Mouse (Mus musculus) macrophage (primary cell): Measurements from ENCODE around the gene Pdlim3. TPM values are rescaled to one million over a fixed set of nuclear protein-coding genes. Genes with fewer than 3 reads are reported as not detected.
"Not testable (repeated sequence)": the region's sequence is repeated elsewhere in the genome, so short reads cannot be mapped to it uniquely, and the experiment has no call there.

ENCODE experiments used
- H3K27ac ChIP-seq: fragments of 350-480 bp; formaldehyde crosslinking; 2 replicates; pipeline ENCODE4 v1.9.0; 2021
- H3K36me3 ChIP-seq: fragments of 350-480 bp; formaldehyde crosslinking; 2 replicates; pipeline ENCODE4 v1.9.0; 2021; ENCODE audit errors: inconsistent target
- H3K4me3 ChIP-seq: fragments of 350-480 bp; formaldehyde crosslinking; 2 replicates; pipeline ENCODE4 v1.9.0; 2021; ENCODE audit errors: inconsistent target
- H3K79me2 ChIP-seq: fragments of 350-480 bp; formaldehyde crosslinking; 2 replicates; pipeline ENCODE4 v1.9.0; 2021; ENCODE audit errors: inconsistent target
- WGBS: methylation state at CpG from one replicate; pipeline ENCODE4 v1.1.7; 2026; ENCODE audit warnings: inconsistent platforms; ENCODE audit not compliant: missing documents; 5-methylcytosine and 5-hydroxymethylcytosine counted together
- polyA plus RNA-seq: library from polyadenylated mRNA; stranded (reverse); fragments of 250-400 nt; gene quantifications from 3 replicates; pipeline ENCODE4 v1.2.4, GENCODE M21; 2018; ENCODE audit warnings: inconsistent platforms
- total RNA-seq, 78 experiments: library from RNA; depleted of rRNA; stranded (reverse); fragments of 250-400 nt; gene quantifications; 1 replicate in 9 of 78; 2 replicates in 24 of 78; 3 replicates in 43 of 78; 4 replicates in 2 of 78; pipeline ENCODE4 v1.2.4; 2018; ENCODE audit warnings: inconsistent platforms in 56 of 78

The Pdlim3 gene
- total RNA-seq (2018; cell fraction: chromatin; rRNA removed): not detected
- not detected for total RNA-seq (2018; cell fraction: cytosol; rRNA removed)
- total RNA-seq (2018; cell fraction: nucleus; rRNA removed): not detected
- not detected in 3 replicates for polyA plus RNA-seq

DNA sequence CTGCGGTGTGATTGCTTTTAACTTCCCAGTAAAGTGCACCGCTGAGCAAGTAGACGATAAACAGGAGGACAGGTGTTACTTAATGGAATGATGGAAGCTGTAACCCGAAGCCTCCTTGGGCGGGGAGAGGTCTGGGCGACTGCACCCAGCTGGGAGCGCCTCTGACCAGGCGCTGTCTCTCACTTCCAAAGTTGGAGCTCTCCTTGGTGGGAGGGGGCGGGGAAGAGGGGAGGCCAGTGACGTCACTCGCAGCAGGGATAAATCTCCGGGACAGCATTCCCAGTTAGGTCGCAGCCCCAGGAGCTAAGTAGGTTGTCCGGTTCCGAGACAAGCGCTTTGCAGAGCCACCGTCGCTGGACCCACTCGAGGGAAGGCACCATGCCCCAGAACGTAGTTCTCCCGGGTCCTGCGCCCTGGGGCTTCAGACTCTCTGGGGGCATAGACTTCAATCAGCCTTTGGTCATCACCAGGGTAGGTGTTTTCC lies at the start of gene Pdlim3:
Pdlim3 (plus strand) TSS at position 260 of the 484 bp plus-strand sequence.
- 6% methylated on average over 22 of the region's 22 CpGs for WGBS
- no peaks in the 10 kb centered on the region for H3K79me2 ChIP-seq
- no peaks in the 10 kb centered on the region for H3K36me3 ChIP-seq
- H3K27ac ChIP-seq: no peak within 1 kb of the TSS
- no peak within 1 kb of the TSS for H3K4me3 ChIP-seq

DNA sequence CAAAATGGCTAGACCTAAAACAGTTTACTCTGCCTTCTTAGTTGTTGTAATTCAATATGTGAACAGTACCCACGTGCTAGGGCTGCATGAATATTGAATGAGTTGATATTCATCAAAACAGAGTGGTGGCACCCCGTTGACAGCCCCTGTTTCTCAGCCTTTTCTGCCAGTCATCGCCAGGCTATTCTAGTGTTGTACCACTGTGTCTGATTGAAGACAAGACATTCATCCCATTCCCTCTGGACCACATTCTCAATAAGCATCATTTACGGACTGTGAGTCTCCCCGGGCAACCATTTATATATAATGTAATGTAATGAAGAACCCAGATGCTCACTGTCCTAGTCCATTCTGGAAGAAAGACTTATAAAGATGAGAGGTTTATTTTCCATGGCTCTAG lies 42.0 kb upstream of the Pdlim3 start:
- Histone ChIP-seq H3K36me3 (no peaks in the 10 kb centered on the region), H3K27ac (no peak overlapping the region), H3K79me2 (no peaks in the 10 kb centered on the region), H3K4me3 (no peak overlapping the region)
- 84% methylated on average over 5 of the region's 5 CpGs for WGBS

DNA sequence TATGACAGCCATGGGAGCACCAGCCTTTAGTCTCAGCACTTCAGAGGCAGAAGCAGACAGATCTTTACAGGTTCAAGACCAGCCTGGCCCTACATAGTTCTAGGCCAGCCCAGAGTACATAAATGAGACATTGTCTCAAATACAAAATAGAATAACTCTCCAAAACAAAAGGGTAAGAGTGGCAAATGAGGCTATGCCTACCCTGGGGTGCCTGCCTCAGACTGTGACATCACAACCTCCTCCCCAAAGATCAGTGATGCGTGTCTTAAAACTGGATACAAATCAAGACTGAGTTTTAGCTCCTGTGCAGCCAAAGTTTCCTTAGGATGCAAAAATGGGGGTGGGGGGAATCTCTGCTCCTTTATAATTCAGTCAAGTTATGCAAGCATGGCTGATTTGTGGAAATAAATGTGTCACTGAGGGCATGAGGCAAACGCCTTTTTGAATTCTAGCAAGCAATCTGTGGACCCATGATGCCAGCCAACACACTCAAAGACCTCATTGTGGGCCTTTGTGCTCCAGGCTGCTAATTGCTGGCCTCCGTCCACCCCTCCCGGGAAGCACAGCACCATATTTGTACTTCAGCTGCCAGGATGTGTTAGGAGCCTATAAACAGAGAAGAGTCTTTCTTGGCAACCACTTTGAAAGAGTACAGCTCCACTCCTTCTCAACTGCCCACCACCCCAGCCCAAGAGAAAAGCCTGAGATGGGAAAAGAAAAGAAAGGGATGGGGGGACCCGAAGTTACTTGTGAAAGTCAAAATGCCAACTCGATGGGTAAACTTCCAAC lies 41.0 kb upstream of the Pdlim3 start:
- Histone ChIP-seq H3K27ac (no peak overlapping the region), H3K79me2 (no peaks in the 10 kb centered on the region), H3K36me3 (no peaks in the 10 kb centered on the region), H3K4me3 (no peak overlapping the region)
- 84% methylated on average over 6 of the region's 6 CpGs for WGBS

DNA sequence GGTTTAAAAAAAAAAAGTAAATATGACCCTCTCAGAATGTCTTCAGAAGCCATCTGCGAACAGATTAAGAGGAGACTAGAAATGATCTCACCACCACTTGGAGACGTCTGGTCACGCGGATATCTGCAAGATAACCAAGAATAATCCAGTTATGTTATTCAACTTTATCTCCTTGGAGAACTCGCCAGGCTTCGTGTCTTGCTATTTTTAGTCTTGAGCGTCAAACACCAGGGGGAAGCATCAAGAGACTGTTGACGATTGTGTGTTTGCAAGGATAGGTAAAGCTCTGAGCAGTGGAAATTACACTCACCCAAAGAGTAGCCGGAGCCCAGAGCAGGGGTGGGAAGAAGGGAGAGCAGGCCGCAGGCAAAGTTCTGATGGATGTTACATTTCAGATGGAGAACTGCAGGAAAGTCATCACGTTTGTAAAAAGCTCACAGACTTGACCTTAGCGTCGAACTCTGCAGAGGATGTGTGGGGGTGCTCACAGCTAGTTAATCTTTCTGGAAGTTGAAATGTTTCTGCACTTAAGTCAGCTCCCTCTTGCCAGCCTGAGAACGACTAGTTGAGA lies 40.3 kb upstream of the Pdlim3 start:
- Histone ChIP-seq H3K79me2 (no peaks in the 10 kb centered on the region), H3K36me3 (no peaks in the 10 kb centered on the region), H3K4me3 (no peak overlapping the region), H3K27ac (no peak overlapping the region)
- 88% methylated on average over 14 of the region's 14 CpGs for WGBS

DNA sequence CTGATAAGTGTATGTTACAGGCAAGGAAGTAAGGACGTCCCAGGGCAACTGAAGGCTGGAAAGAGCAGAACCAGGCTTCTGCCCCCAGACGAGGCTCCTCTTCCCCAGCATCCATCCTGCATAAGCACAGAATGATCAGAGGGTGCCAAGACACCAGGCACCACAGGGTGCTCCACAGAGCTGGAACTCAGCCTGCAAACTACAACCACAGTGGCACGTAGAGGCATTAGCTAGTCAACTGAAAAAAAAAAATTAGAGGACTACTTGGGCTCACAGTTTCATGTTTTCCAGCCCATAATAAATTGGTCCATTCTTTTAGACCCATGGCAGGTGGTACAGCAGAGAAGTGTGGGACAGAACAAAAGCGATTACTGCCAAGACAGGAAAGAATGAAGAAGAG lies 39.4 kb upstream of the Pdlim3 start:
- Histone ChIP-seq H3K4me3 (no peak overlapping the region), H3K79me2 (no peaks in the 10 kb centered on the region), H3K36me3 (no peaks in the 10 kb centered on the region), H3K27ac (no peak overlapping the region)
- 82% methylated on average over 4 of the region's 4 CpGs for WGBS

DNA sequence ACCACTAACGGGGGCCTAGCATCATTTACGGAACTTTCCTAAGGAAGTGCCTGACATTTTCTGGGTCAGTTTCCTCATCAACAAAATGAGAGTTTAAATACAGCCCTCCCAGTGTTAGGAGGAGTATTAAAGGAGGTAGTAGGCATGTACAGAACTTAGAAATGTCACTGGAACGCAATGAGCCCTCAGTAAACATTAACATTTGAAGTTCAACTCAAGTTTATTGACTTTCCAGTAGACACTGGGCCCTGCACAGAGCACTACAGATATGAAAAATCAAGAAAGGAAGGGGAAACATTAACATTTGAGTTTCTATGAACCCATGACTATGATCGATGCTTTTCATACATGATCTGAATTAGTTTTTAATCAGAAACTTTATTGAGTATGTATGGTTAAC lies 30.1 kb upstream of the Pdlim3 start:
- H3K27ac ChIP-seq: no peak overlapping the region
- WGBS: 98% methylated on average over 4 of the region's 4 CpGs
- H3K4me3 ChIP-seq: no peak overlapping the region
- no peaks in the 10 kb centered on the region for H3K79me2 ChIP-seq
- no peaks in the 10 kb centered on the region for H3K36me3 ChIP-seq

DNA sequence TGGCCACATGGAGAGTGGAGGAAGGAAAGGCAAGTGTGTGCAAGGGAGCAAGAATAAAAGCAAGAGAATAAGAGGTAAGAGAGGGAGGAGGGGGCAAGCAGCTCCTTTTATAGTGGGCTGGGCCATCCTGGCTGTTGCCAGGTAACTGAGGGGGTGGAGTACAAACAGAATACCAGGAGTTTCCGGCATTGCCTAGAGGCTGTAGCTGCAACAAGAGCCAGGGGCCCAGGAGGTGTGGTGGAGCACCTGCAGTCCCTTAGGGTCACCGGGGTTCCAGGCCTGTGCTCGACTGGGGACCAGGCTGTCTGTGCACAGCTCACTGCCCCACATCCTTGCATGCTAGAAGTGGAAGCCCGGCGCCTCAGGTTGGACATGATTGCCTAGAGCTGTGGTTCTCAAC lies 27.5 kb upstream of the Pdlim3 start:
- H3K27ac ChIP-seq: no peak overlapping the region
- H3K36me3 ChIP-seq: no peaks in the 10 kb centered on the region
- H3K4me3 ChIP-seq: no peak overlapping the region
- 56% methylated on average over 5 of the region's 5 CpGs for WGBS
- no peaks in the 10 kb centered on the region for H3K79me2 ChIP-seq

GRCm38 (mm10) chr8:45858391-45858790 lies 26.9 kb upstream of the Pdlim3 start:
- no peaks in the 10 kb centered on the region for H3K79me2 ChIP-seq
- 81% methylated on average over 9 of the region's 9 CpGs for WGBS
- no peak overlapping the region for H3K27ac ChIP-seq
- H3K36me3 ChIP-seq: no peaks in the 10 kb centered on the region
- no peak overlapping the region for H3K4me3 ChIP-seq

DNA sequence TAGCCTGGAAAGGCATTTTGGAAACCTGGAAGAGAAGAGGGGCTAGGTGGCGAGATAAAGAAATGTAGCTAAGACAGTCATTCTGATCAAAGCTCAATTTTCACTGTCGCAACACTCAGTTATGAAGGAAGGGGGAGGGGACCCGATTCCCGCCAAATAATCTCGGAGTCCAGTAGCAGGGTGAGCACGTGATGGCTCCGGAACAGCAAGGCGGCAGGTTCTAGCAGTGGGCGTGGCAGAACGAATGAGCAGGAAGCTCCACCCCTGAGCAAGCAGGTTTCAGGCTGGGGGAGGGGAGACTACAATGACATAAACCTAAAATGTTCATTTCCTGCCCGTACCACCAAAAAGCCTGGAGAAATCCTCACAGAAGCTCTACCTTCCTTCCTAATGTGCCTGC lies 13.7 kb upstream of the Pdlim3 start:
- 70% methylated on average over 11 of the region's 11 CpGs for WGBS

DNA sequence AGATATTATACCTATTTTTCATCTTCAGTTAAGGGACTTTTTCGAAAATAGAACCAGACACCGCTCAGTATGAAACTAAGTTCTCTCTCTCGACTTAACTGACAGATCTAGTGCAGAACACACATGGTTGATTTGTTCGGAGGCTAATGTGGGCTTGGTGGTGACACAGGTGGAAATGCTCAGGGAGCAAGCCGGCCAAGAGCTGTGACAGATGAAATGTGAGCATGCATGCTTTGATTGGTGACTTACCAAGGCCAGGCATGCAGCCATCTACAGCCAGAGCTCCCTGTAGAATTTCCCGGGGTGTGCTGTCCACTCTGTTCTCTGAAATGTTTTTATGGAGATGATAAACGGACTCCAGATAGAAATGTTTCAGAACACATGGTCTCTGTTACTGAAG lies 13.2 kb upstream of the Pdlim3 start:
- no peaks in the 10 kb centered on the region for H3K36me3 ChIP-seq
- no peak overlapping the region for H3K27ac ChIP-seq
- 89% methylated on average over 7 of the region's 7 CpGs for WGBS
- no peak overlapping the region for H3K4me3 ChIP-seq
- H3K79me2 ChIP-seq: no peaks in the 10 kb centered on the region

More for the DNA sequence above, 13.7 kb upstream of the Pdlim3 start:
- H3K4me3 ChIP-seq, H3K27ac ChIP-seq, H3K79me2 ChIP-seq, H3K36me3 ChIP-seq: not testable (repeated sequence)

DNA sequence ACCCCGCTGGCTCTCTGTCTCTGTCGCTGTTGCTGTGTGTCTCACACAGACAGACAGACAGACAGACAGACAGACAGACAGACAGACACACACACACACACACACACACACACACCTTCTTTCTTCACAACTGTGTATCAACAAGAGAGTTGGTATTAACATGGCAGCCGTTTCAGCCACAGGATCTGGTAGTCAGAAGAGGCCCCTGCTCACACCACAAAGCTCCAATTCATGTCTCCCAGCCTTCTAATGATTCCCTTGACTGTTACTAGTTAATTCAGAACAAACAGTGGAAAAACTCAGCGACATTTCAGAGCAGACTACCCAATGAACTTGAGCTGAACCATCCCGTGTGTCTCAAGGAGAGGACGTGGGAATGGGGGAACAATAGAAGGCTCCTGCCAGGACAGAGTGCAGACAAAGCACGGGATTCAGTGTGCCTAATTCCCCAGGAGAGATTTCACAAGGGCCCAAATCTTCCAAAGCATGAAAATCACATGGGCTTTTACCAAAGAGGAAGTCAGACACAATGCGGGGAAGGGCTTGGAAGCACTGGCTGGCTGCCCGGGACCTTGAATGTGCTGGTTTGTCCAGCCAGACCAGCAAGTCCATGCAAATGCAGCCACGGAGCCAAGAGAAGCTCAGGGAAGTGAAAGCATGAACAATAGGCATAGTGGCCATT lies 10.2 kb upstream of the Pdlim3 start:
- Histone ChIP-seq H3K27ac (no peak overlapping the region), H3K79me2 (no peaks in the 10 kb centered on the region), H3K4me3 (no peak overlapping the region), H3K36me3 (no peaks in the 10 kb centered on the region)
- 33% methylated on average over 10 of the region's 10 CpGs for WGBS

GRCm38 (mm10) chr8:45876397-45876796 lies 8.9 kb upstream of the Pdlim3 start:
- no peaks in the 10 kb centered on the region for H3K36me3 ChIP-seq
- no peak overlapping the region for H3K27ac ChIP-seq
- no peaks in the 10 kb centered on the region for H3K79me2 ChIP-seq
- H3K4me3 ChIP-seq: no peak overlapping the region
- WGBS: 87% methylated on average over 5 of the region's 5 CpGs

- H3K79me2 ChIP-seq: no peaks in the 10 kb centered on the region
- no peaks in the 10 kb centered on the region for H3K36me3 ChIP-seq
- WGBS: 88% methylated on average over 7 of the region's 7 CpGs
- H3K27ac ChIP-seq: no peak overlapping the region
- H3K4me3 ChIP-seq: no peak overlapping the region
These were observed 7.6 kb upstream of the Pdlim3 start for GRCm38 (mm10) chr8:45877680-45878079.

GRCm38 (mm10) chr8:45880457-45880856 lies 4.8 kb upstream of the Pdlim3 start:
- no peak overlapping the region for H3K27ac ChIP-seq
- 7% methylated on average over 3 of the region's 3 CpGs for WGBS
- H3K36me3 ChIP-seq: no peaks in the 10 kb centered on the region
- H3K79me2 ChIP-seq: no peaks in the 10 kb centered on the region
- no peak overlapping the region for H3K4me3 ChIP-seq

DNA sequence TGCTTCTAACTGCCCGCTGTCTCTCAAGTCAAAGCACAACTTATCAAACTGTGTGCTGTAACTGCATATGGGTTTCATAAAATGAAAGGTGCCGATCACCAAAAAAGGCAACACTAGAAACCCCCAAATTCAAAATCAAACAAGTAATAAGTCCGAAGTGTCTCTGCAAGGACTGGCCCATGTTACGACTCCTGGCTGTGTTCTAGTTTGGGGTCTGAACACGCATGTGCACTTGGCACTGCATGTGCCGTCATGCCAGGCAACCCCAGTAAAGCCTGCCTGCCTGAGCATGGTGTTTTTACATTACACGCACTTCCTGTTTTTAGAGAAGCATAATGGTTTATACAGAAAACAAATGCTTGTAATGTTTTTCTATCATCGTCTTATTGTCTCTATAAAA lies 3.5 kb upstream of the Pdlim3 start:
- 94% methylated on average over 8 of the region's 8 CpGs for WGBS
- Histone ChIP-seq H3K27ac (no peak overlapping the region), H3K4me3 (no peak overlapping the region), H3K36me3 (no peaks in the 10 kb centered on the region), H3K79me2 (no peaks in the 10 kb centered on the region)
